Mouse (Mus musculus): ENCODE data around the gene Hmbs. TPM values are rescaled to one million over a fixed set of nuclear protein-coding genes. Genes with fewer than 3 reads are reported as not detected.
"Not testable (repeated sequence)": the region's sequence is repeated elsewhere in the genome, so short reads cannot be mapped to it uniquely, and the experiment has no call there.

Hmbs gene
- total RNA-seq, 1 experiment from 2014 or later = 73.7 TPM

DNA sequence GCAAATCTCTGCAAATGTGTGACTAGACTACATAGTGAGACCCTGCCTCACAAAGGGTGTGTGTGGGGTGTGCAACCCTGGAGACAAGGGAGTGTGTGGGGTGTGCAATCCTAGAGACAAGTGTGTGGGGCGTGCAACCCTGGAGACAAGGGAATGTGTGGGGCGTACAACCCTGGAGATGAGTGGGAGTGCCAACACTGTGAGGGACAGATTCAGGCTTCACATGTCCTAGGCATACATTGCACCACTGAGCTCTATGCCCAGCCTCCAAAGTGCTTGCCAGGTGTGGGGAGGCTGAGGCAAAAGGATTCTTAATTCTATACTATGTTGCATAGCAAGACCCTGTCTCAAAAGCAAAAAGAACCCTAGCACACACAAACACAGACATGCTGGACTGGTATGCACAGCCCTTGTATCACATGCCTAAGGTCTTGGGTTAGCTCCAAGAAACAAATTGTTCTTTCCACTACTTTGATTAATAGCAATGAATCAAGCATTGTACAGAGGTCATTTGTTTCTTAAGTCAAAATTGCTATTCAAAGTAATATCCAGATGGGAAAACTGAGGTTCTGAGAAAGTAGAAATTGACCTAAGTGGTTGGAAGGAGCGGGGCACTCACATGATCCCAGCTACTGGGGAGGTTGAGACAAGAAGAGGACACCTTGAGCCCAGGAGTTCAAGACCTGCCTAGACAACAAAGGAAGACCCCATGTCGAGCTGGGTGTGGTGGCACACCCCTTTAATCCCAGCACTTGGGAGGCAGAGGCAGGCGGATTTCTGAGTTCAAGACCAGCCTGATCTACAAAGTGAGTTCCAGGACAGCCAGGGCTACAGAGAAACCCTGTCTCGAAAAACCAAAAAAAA, 1.8 kb upstream of the Hmbs start:
- ATAC-seq (replicated peaks; ENCODE audit: low read depth, poor library complexity, severe bottlenecking) = no peak

GRCm38 (mm10) chr9:44343290-44343689, 738 bp downstream of the Hmbs start:
- ATAC-seq (replicated peaks; ENCODE audit: low read depth, poor library complexity, severe bottlenecking) = peak; percentile 67

DNA sequence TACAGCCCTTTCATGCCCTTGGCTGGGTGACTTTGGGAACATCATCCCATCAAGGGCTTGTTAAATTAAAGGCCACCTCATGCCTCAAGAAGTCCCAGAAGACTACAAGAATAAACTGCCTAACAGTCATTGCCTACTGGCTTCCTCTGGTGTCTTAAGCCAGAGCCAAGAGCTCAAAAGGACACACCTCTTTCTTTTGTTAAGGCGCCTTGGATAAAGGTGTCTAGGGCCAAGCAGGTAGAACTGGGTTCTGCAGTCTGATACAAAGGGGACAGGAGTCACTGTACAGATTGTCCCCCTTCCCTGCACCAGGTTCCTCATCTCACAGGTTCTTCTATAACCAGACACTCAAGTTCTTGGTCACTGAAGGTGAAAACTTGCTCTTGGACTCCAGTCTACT, 1.4 kb downstream of the Hmbs start:
- ATAC-seq (replicated peaks; ENCODE audit: low read depth, poor library complexity, severe bottlenecking) = no peak

DNA sequence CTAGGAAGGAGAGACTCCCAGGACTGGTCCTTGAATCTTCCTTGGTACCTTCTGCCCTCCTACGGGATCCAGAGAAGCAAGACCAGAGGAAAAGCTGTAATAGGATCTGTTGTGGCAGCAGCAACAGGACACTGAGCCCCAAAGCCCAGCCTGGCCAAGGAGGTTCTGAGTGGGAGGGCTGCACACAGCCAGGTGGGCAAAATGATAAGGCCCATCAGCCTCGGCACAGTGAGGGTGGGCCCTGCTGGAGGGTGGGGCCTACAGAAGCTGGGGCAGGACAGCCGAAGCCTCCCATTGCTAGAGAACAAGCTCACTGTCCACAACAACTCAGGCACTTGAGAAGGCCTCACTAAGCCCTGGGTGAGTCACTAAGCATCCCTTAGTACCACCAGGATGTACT, 1.9 kb downstream of the Hmbs start:
- no peak; the same call in 1 of the 2 replicates for ATAC-seq (replicated peaks; ENCODE audit: low read depth, poor library complexity, severe bottlenecking)

- ATAC-seq (replicated peaks; ENCODE audit: low read depth, poor library complexity, severe bottlenecking) = no peak
Observed at GRCm38 (mm10) chr9:44341487-44341886, 2.5 kb downstream of the Hmbs start.

DNA sequence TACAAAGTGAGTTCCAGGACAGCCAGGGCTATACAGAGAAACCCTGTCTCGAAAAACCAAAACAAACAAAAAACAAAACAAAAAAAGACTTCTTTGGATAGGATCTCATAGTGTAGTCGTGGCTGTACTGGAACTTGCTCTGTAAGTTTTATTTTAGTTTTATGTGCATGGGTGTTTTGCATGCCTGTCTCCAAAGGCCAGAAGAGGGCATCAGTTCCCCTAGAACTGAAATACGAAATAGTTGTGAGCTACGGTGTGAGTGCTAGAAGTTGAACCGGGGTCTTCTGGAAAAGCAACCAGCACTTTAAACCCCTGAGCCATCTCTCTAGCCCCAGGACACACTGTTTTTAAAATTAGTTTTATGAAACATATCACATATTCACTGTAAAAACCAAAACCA, 5.5 kb downstream of the Hmbs start:
- no peak for ATAC-seq (replicated peaks; ENCODE audit: low read depth, poor library complexity, severe bottlenecking)

DNA sequence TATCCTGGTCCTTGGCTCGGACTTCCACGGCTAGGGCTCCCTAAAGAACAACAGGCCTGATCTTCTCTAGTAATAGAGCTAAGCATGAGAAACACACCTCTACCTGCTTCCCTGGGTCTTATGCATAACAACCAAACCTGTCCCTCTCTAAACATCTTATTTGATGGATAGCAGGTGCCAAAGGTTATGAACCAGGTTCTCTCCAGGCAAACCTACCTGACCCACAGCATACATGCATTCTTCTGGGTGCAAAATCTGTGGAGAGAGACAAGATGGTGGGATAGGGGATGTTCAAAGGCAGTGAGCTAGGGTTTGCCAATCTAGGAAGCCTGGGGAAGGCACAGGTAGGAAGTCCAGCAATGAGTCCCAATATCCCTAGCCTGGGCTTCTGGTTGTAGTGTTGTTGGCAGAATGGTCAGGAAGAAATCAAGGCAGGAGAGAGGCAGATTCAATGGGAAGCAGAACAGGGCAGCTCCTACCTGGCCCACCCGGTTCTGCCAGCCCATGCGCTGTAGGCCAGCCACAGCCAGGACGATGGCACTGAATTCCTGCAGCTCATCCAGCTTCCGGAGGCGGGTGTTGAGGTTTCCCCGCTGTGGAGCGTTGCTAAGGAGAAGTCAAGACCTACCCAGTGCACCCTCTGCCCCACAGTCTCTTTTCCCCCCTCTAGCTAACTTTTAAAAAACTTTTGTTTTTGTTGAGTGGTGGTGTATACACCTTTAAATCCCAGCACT, 6.4 kb downstream of the Hmbs start:
- ATAC-seq (replicated peaks; ENCODE audit: low read depth, poor library complexity, severe bottlenecking) = no peak

DNA sequence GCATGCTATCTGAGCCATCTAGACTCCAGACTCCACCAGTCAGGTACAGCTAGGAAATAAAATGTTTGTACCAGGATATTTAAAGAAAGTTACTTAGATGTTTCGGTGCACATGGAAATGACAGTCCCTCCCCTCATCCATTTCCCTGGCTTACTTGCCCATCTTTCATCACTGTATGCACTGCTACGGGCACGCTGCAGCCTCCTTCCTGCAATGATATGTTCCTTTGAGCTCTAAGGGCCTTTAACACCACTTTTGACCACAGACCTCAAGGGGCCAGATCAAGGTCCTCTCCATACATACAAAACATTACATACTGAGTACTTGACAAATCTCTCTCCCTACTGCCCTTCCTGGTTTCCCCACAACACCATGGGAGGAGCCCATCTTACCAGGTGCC, 7.1 kb downstream of the Hmbs start:
- no peak for ATAC-seq (replicated peaks; ENCODE audit: low read depth, poor library complexity, severe bottlenecking)

- not testable (repeated sequence) for ATAC-seq (replicated peaks; ENCODE audit: low read depth, poor library complexity, severe bottlenecking)
Observed at GRCm38 (mm10) chr9:44336513-44336912, 7.5 kb downstream of the Hmbs start.

DNA sequence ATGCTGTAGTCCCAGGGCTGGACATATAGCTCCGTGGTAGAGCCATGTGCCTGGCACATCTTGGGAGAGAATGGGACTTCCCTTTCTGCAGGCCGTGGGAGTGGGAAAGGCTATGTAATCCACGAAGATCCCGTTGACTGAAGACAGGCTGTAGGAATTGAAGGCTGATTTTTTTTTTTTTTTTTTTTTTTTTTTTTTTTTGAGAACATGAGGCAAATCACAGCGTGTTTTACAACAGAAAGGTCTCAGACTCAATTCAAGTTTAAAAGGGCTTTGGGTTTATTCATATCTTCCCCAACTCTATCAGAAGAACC, 8.0 kb downstream of the Hmbs start:
- no peak for ATAC-seq (replicated peaks; ENCODE audit: low read depth, poor library complexity, severe bottlenecking)

DNA sequence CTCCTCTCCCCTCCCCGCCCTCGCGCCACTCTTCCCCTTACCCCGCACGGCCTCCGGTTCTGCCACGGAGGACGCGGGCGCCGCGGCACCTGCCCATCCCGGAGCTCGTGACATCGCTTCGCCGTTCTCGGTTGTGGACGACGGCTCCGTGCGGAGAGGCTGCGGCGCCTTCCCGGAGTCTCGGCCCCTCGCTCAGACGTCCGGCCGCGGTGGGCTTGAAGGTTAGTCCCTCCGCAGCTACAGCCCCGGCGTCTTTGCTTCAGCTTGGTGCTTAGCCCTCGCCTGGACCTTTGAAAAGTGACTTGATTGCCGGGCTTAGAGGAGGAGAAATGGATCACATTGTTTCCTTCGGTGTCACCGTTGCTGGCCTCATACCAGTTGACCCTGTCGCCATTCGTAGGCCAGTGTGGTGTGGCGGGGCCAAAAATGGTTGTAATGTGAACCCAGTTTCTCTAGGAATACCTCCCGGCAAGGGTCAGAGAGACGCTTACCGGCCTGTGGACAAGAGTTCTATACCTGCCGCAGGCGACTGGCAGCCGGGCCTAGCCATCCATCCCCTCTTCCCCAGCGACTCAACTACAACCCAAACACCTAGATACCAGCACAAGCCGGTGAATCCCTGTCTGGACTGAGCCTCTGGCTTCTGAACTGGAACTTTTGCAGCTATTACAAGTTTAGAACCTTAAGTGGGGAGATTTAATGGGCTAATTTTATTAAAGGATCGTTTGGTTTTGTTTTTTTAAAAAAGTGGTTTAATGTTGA, 8.5 kb downstream of the Hmbs start:
- ATAC-seq (replicated peaks; ENCODE audit: low read depth, poor library complexity, severe bottlenecking) = no peak

DNA sequence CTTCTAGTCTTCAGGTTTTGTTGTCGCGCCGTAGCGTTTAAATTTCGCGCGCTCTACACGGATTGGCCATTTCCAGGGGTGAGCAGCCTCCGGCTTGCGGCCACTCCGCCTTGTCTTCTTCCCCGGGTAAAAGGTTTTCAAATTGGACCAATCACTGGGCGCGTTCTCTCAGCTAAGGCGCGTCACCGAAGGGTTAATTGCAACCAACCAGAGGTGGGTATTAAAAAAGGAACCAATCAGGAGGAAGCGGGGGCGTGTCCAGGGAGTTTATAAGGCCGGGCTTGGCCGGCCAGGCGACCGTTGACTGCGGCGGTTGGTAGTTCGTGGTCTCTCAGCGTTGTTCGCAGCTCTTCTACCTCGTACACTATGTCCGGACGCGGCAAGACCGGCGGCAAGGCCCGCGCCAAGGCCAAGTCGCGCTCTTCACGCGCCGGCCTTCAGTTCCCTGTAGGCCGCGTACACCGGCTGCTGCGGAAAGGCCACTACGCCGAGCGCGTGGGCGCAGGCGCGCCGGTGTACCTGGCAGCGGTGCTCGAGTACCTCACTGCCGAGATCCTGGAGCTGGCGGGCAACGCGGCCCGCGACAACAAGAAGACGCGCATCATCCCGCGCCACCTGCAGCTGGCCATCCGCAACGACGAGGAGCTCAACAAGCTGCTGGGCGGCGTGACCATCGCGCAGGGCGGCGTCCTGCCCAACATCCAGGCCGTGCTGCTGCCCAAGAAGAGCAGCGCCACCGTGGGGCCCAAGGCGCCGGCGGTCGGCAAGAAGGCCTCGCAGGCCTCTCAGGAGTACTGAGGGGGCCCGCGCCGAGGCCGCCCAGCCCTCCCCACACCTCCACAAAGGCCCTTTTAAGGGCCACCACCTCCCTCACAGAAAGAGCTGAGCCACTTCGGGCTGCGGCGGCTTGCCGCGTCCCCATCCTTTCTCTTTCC, 9.4 kb downstream of the Hmbs start, which contains the start of gene H2afx:
Gene H2afx, plus strand, starts transcription at position 299 of the 935 bp plus-strand sequence.
- ATAC-seq (replicated peaks; ENCODE audit: low read depth, poor library complexity, severe bottlenecking) = peak; percentile 90

GRCm38 (mm10) chr9:44332918-44333638, 10.9 kb downstream of the Hmbs start:
- no peak for ATAC-seq (replicated peaks; ENCODE audit: low read depth, poor library complexity, severe bottlenecking)

DNA sequence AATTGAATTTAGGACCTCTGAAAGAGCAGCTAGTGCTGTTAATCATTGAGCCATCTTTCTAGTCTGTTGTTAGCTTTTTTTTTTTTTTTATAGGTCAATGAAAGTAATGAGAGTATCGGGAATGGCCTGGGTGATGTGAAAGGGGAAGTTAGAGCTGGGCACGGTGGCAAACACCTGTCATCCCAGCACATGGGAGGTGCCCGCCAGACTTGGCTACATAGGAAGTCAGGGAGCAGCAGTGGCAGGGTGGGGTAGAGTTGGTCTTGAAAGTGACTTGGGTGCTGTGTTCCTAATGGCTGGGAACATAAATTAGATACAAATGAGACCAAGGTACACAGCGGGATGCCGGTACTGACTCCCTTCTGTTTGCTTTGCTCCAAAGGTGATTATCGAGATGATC, 13.3 kb downstream of the Hmbs start:
- no peak for ATAC-seq (replicated peaks; ENCODE audit: low read depth, poor library complexity, severe bottlenecking)

DNA sequence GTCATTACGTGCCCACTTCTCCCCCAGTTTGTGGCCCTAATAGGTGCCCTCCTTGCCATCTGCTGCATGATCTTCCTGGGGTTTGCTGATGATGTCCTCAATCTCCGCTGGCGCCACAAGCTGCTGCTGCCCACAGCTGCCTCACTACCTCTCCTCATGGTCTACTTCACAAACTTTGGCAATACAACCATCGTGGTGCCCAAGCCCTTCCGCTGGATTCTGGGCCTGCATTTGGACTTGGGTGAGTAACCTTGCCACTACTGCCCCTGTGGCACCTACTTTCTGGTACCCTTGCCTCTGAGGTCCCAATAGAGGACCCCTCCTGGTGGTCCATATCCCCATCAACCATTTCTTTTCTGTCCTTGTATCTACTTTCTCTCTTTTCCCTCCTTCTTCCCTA, 16.1 kb downstream of the Hmbs start:
- ATAC-seq (replicated peaks; ENCODE audit: low read depth, poor library complexity, severe bottlenecking) = no peak

DNA sequence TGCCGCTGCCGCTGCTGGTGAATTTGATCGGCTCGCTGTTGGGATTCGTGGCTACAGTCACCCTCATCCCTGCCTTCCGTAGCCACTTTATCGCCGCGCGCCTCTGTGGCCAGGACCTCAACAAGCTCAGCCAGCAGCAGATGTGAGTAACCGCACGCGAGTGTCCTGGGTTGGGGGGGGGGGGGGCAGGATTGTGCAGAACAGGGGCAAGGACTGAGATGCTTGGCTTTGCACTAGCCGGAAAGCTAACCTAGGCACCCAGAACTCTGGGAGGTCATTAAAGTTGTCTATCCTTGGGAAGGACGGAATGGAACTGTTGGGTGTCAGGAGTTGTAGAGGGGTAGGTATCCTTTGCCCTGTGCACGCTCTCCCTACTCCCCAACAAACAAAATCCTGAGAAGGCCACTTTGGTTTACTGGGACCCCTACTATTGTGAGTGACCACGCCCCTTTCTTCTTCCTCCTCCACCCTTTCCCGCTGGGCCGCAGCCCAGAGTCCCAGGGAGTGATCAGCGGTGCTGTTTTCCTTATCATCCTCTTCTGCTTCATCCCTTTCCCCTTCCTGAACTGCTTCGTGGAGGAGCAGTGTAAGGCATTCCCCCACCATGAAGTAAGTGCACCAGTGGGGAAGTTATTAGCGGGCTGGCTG, 16.8 kb downstream of the Hmbs start:
- ATAC-seq (replicated peaks; ENCODE audit: low read depth, poor library complexity, severe bottlenecking) = peak; percentile 14; the same call in 1 of the 2 replicates

- ATAC-seq (replicated peaks; ENCODE audit: low read depth, poor library complexity, severe bottlenecking) = peak; percentile 87
Observed at GRCm38 (mm10) chr9:44326371-44327063, 17.5 kb downstream of the Hmbs start.

GRCm38 (mm10) chr9:44325768-44326370, 18.2 kb downstream of the Hmbs start, which contains the start of gene Dpagt1:
TSS of gene Dpagt1 (plus strand) at chr9:44326019.
- no peak for ATAC-seq (replicated peaks; ENCODE audit: low read depth, poor library complexity, severe bottlenecking)

Data from common myeloid progenitor, adult 5-6 weeks (primary cell).